Mouse (Mus musculus): Measurements from ENCODE around the gene Phldb3. TPM values are rescaled to one million over a fixed set of nuclear protein-coding genes. Genes with fewer than 3 reads are reported as not detected.

Phldb3 gene
- total and polyA plus RNA-seq, 2 experiments from 2014 or later = 0.73 TPM; not detected in 1

- H3K27ac ChIP-seq = no peak overlapping the region
- peak; percentile 86 for ATAC-seq
These were observed 16.8 kb upstream of the Phldb3 start for GRCm38 (mm10) chr7:24593621-24594308.

GRCm38 (mm10) chr7:24594309-24594803 is 16.2 kb upstream of the Phldb3 start:
- no peak overlapping the region for H3K27ac ChIP-seq
- H3K4me3 ChIP-seq (ENCODE audit: low read length) = peak overlapping the region; percentile 74
- no peaks in the 10 kb centered on the region for H3K36me3 ChIP-seq (ENCODE audit: insufficient read depth, low read length)
- H3K9me3 ChIP-seq (ENCODE audit: low read length) = no peaks in the 10 kb centered on the region
- no peak for TF ChIP-seq CTCF (IDR thresholded peaks at IDR 0.05; ENCODE audit: low read depth)
- peak overlapping the region; percentile 83 for H3K4me2 ChIP-seq (ENCODE audit: low read depth, low read length)
- H3K9ac ChIP-seq (replicated peaks; ENCODE audit: low read length) = peak overlapping the region; percentile 61
- DNase-seq (ENCODE audit: low spot score) (peak; percentile 11), ATAC-seq (no peak; the same call in 1 of the 2 replicates)
- 6% methylated on average over 13 of the region's 13 CpGs for WGBS
- no peaks in the 10 kb centered on the region for H3K27me3 ChIP-seq (ENCODE audit: insufficient read depth, low read length)
- H3K4me1 ChIP-seq (ENCODE audit: insufficient read depth, low read length) = peaks cover 9% of the 10 kb centered on the region; the same call in 1 of the 2 replicates

More at GRCm38 (mm10) chr7:24593621-24594308, 16.8 kb upstream of the Phldb3 start:
- Histone ChIP-seq H3K9ac (replicated peaks; ENCODE audit: low read length) (peak overlapping the region; percentile 61), H3K4me2 (ENCODE audit: low read depth, low read length) (peak overlapping the region; percentile 83), H3K4me1 (ENCODE audit: insufficient read depth, low read length) (peaks cover 9% of the 10 kb centered on the region; the same call in 1 of the 2 replicates), H3K27me3 (ENCODE audit: insufficient read depth, low read length) (no peaks in the 10 kb centered on the region), H3K36me3 (ENCODE audit: insufficient read depth, low read length) (no peaks in the 10 kb centered on the region), H3K9me3 (ENCODE audit: low read length) (no peaks in the 10 kb centered on the region), H3K4me3 (ENCODE audit: low read length) (peak overlapping the region; percentile 74)
- peak; percentile 70 for DNase-seq (ENCODE audit: low spot score)
- peak; percentile 14; the same call in 1 of the 2 replicates for TF ChIP-seq CTCF (IDR thresholded peaks at IDR 0.05; ENCODE audit: low read depth)
- 2% methylated on average over 39 of the region's 39 CpGs for WGBS

GRCm38 (mm10) chr7:24595464-24595863 is 15.1 kb upstream of the Phldb3 start:
- no peak for DNase-seq (ENCODE audit: low spot score)
- no peak for TF ChIP-seq CTCF (IDR thresholded peaks at IDR 0.05; ENCODE audit: low read depth)
- H3K9me3 ChIP-seq (ENCODE audit: low read length) = no peaks in the 10 kb centered on the region
- 76% methylated on average over 2 of the region's 2 CpGs for WGBS
- no peak overlapping the region for H3K4me2 ChIP-seq (ENCODE audit: low read depth, low read length)
- H3K4me1 ChIP-seq (ENCODE audit: insufficient read depth, low read length) = peaks cover 9% of the 10 kb centered on the region; the same call in 1 of the 2 replicates
- H3K36me3 ChIP-seq (ENCODE audit: insufficient read depth, low read length) = no peaks in the 10 kb centered on the region
- no peaks in the 10 kb centered on the region for H3K27me3 ChIP-seq (ENCODE audit: insufficient read depth, low read length)
- H3K27ac ChIP-seq = no peak overlapping the region
- no peak overlapping the region for H3K9ac ChIP-seq (replicated peaks; ENCODE audit: low read length)
- no peak for ATAC-seq
- no peak overlapping the region for H3K4me3 ChIP-seq (ENCODE audit: low read length)

- TF ChIP-seq CTCF (IDR thresholded peaks at IDR 0.05; ENCODE audit: low read depth) = no peak
- Histone ChIP-seq H3K4me3 (ENCODE audit: low read length) (no peak overlapping the region), H3K4me1 (ENCODE audit: insufficient read depth, low read length) (peaks cover 9% of the 10 kb centered on the region; the same call in 1 of the 2 replicates), H3K27me3 (ENCODE audit: insufficient read depth, low read length) (no peaks in the 10 kb centered on the region), H3K9me3 (ENCODE audit: low read length) (no peaks in the 10 kb centered on the region), H3K27ac (no peak overlapping the region), H3K4me2 (ENCODE audit: low read depth, low read length) (no peak overlapping the region), H3K36me3 (ENCODE audit: insufficient read depth, low read length) (no peaks in the 10 kb centered on the region), H3K9ac (replicated peaks; ENCODE audit: low read length) (no peak overlapping the region)
- 73% methylated on average over 4 of the region's 4 CpGs for WGBS
- ATAC-seq = no peak
- DNase-seq (ENCODE audit: low spot score) = no peak
These were observed 12.4 kb upstream of the Phldb3 start for GRCm38 (mm10) chr7:24598121-24598520.

- WGBS = 77% methylated on average over 15 of the region's 15 CpGs
- ATAC-seq (no peak), DNase-seq (ENCODE audit: low spot score) (no peak)
- no peak overlapping the region for H3K4me3 ChIP-seq (ENCODE audit: low read length)
- H3K4me2 ChIP-seq (ENCODE audit: low read depth, low read length) = no peak overlapping the region
- H3K27ac ChIP-seq = no peak overlapping the region
- no peaks in the 10 kb centered on the region for H3K9me3 ChIP-seq (ENCODE audit: low read length)
- no peak overlapping the region for H3K9ac ChIP-seq (replicated peaks; ENCODE audit: low read length)
- H3K36me3 ChIP-seq (ENCODE audit: insufficient read depth, low read length) = no peaks in the 10 kb centered on the region
- no peaks in the 10 kb centered on the region for H3K27me3 ChIP-seq (ENCODE audit: insufficient read depth, low read length)
- no peak for TF ChIP-seq CTCF (IDR thresholded peaks at IDR 0.05; ENCODE audit: low read depth)
- H3K4me1 ChIP-seq (ENCODE audit: insufficient read depth, low read length) = peaks cover 7% of the 10 kb centered on the region; the same call in 1 of the 2 replicates
These were observed 11.1 kb upstream of the Phldb3 start for GRCm38 (mm10) chr7:24599211-24600067.

- peak overlapping the region; percentile 25 for H3K4me3 ChIP-seq (ENCODE audit: low read length)
These were observed 9.5 kb upstream of the Phldb3 start for GRCm38 (mm10) chr7:24600941-24601597.

More at GRCm38 (mm10) chr7:24600941-24601597, 9.5 kb upstream of the Phldb3 start:
- H3K4me2 ChIP-seq (ENCODE audit: low read depth, low read length) = peak overlapping the region; percentile 48
- ATAC-seq (peak; percentile 94), DNase-seq (ENCODE audit: low spot score) (peak; percentile 98)
- H3K9me3 ChIP-seq (ENCODE audit: low read length) = no peaks in the 10 kb centered on the region
- H3K4me1 ChIP-seq (ENCODE audit: insufficient read depth, low read length) = peaks cover 2% of the 10 kb centered on the region; the same call in 1 of the 2 replicates
- no peaks in the 10 kb centered on the region for H3K36me3 ChIP-seq (ENCODE audit: insufficient read depth, low read length)
- peak overlapping the region; percentile 32; the same call in 1 of the 2 replicates for H3K27ac ChIP-seq
- H3K9ac ChIP-seq (replicated peaks; ENCODE audit: low read length) = peak overlapping the region; percentile 38; the same call in 1 of the 2 replicates
- peak; percentile 100 for TF ChIP-seq CTCF (IDR thresholded peaks at IDR 0.05; ENCODE audit: low read depth)
- WGBS = 2% methylated on average over 13 of the region's 13 CpGs
- no peaks in the 10 kb centered on the region for H3K27me3 ChIP-seq (ENCODE audit: insufficient read depth, low read length)
